Mouse (Mus musculus) liver, embryonic 14.5 days (tissue): ENCODE data around the gene Dmd.

Source experiments
- CTCF ChIP-seq: IDR thresholded peaks from 2 replicates; pipeline ENCODE4 v1.5.1; 2016; ENCODE audit warnings: antibody characterized with exemption, low read depth, control low read depth
- EP300 ChIP-seq: IDR thresholded peaks from 2 replicates; pipeline ENCODE4 v1.6.1; 2016; ENCODE audit warnings: antibody characterized with exemption, low read depth

GRCm38 (mm10) chrX:83050190-83050589, 101.5 kb downstream of the Dmd start:
- TF ChIP-seq CTCF = no peak
- TF ChIP-seq EP300 = no peak
